Mouse (Mus musculus): ENCODE data around the gene Pard3b.

The Pard3b gene

GRCm38 (mm10) chr1:62278586-62278985, 640.0 kb downstream of the Pard3b start:
- DNase-seq = no peak

GRCm38 (mm10) chr1:62280586-62280985, 642.0 kb downstream of the Pard3b start:
- no peak for DNase-seq

GRCm38 (mm10) chr1:62282835-62283234, 644.2 kb downstream of the Pard3b start:
- no peak for DNase-seq

DNA sequence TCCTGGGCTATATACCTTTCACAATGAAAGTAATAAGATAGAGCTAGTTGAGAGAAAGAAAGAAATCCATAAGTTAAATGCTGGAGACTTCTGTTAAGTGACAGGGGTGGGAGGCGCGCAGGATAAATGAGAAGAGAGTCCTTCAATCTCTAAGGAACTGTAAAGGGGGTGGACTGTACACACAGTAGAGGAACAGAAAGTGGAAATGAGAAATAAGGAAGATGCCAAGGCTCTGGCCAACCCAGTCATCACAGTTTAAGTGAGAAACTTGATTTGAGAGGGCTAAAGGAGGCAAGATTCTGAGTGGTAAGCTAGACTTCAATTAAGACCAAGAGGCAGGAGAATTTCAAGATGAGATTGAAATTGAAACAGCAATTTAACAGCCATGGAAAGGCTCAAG, 645.0 kb downstream of the Pard3b start:
- no peak for DNase-seq

- DNase-seq = no peak
These were observed 670.8 kb downstream of the Pard3b start for GRCm38 (mm10) chr1:62309376-62309775.

DNA sequence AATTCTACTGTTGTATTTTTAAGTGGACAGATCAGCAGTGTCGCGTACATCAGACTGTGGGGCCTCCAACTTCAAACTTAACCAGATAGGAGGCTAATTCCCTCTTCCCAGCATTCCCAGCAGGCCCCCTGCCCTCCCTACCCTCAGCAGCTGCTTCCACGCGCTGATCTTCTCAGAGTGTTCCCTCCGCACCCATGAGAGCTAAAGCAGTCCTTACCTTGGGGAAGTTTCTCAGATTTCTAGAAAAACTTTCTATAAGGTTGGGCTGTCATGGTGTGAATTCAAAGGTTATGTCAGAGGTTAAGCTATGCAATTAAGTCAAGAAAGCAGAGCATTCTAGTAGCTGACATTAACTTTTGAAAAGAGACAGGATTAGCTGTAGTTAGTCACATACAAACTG, 686.6 kb downstream of the Pard3b start:
- no peak for DNase-seq

DNA sequence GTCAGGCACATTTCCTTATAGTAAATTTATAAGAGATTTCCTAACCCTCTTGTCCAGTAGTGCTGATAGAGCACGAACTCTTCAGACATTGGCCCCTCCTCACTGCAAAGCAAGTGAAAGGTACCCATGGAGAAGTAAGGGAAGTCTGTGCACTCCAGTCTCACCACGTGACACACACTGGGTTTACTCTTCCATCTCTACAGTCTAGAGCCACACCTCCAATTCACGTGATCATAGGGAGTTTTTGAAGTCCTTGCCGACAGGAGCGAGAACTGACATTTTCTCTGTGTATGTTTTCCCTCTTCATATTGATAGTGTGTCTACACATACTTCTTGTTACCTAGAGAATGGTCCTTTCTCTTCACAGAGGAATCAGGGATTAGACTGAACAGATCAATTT, 689.1 kb downstream of the Pard3b start:
- DNase-seq = no peak

DNA sequence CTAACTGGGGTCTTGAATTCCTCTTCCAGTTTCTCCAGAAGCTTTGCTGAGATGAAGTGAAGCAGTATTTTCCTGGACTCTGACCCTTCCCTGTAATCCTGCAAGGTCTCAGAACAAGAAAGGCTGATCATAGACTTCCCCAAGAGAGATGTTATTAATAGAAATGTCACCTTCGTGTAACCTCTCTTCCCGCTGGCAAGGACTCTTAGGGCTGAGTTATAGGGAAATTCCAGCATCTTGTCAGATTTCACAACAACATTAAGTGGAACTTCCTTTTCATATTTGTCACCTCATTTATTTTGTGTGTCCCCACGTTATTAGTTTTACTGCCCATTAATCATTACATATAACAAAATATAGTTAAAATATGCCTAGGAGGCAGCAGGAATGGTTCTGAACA, 690.2 kb downstream of the Pard3b start:
- DNase-seq = no peak

DNA sequence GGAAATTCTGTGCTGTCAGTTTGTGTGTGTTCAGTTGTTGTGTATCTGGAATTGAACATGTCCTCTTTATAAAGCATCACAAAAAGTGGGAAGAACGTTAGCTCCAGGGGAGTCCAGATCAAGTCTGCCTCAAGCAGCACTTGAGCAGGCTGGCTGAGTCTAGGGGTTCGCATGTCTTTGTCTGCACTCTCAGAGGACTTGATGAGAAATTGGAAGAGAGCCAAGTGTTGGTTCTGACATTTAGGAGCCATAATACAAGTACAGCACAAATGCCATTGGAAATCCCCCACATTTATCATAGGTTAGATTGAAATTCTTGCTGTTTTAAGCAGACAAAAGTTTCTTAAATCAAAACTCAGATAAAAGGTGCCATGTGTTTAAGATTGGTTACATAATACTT, 694.4 kb downstream of the Pard3b start:
- no peak for DNase-seq

GRCm38 (mm10) chr1:62334196-62334595, 695.6 kb downstream of the Pard3b start:
- DNase-seq = no peak

- DNase-seq = no peak
These were observed 701.6 kb downstream of the Pard3b start for GRCm38 (mm10) chr1:62340261-62340660.

GRCm38 (mm10) chr1:62344286-62344685, 705.7 kb downstream of the Pard3b start:
- DNase-seq = no peak

DNA sequence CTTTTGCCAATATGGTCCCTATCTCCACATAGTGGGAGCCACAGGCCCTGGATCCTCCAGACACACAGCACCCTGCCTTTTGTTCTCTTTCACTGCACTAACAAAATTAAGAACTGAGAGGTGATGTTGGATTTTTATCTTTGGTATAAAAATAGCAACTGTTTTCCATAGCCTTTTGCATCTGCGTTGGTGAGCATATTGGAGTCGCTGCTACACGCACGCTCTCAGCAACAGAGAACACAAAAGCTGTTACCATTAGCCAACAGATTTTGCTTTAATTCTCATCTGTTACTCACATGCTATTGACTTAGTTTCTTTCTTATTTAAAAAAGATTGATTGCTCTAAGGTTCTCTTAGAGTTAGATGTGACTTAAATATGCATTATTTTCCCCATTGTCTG, 709.7 kb downstream of the Pard3b start:
- no peak for DNase-seq

DNA sequence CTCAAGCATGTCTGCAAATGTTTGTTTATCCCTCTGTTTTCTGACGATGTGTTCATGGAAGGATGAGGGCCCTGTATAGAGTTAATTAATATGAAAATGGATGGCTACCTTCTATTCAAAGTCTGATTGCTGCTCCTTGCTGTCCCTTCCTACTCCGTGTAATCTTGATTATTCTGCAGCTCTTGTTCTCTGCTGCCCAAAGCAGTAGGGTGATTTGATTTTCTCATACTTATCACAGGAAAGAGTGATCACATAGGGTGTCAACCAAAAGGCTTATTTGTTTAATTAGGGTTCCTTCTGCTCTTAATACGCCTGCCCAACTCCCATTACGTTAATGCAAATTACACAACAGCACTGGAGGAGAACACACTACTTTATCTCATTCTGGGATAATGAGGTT, 716.9 kb downstream of the Pard3b start:
- no peak for DNase-seq

DNA sequence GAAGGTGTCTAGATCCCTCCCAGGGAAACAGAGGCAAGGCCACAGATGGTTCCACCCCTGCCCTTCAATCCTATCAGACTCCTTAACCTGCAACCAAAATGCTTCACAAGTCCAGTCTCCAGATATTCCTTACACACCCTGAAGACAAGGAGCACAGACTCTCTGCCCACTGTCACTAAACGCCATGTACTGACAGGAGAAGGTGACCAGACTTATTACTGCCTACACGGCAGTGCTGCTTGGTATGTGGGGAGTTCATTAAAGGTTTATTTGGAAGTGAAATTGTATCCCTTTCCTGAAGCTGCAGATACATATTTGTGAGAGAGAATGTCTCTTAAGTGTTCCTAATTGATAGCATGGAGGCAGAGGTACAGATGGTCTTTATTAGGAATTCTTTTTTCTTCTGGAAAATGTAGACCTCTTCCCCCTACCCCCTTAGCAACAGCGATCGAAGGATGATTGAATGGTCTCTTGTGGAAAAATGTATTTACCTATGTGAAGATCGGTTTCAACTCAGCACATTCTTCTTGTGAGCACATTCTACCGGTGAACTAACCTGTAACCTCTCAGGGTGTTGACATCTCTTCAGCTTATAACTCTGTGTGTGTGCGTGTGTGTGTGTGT, 735.9 kb downstream of the Pard3b start:
- DNase-seq = no peak

GRCm38 (mm10) chr1:62378335-62378734, 739.7 kb downstream of the Pard3b start:
- DNase-seq = peak; percentile 15

DNA sequence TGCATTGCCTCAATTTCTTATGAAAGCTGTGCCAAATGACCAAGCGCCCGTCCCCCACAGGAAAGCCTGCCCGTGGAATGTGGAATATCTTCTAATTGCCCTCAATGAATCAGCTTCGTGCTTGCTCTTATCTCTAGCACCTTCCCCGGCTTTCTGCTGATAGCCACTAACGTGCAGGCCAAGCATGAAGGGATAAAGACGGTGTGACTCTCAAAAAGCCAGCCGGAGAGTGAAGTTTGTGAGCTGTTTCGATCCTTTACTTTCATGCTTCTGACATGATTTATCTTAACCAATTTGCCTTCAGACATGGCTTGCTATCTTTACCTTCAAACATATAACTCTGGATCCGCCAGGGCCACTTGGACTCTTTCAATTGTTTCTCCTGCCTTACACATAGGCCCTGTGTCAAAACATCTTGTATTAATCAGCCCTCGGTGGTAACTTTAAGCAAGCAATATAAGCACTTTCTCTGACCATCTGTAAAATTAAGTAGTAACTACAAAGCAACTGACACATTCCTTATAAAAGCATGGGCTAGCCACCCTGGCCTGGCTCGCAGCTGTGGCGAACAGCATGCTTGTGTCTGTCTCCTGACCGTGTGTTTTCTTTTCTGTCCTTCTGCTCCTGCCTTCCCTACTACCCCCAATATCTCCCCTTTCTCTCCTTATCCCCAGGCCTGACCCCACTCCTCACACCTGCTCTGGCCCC, 744.3 kb downstream of the Pard3b start:
- no peak for DNase-seq

DNA sequence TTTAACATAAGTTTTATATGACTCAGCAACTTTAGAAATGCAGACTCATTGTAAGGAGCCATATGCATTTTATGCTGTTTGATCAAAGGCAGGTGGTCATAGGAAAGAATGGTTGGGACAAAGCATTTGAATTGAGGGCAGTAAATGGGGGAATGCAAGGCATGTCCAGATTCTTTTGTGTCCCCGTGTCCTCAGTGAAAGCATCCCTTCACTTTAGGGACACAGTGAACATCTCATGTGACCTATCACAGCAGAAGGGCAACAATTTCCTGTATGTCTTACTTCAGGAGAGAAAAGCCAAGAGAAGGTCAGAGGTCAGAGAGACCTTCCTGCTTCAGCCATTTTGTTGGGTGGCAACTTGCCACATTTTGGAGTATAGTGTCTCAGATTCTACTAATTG, 745.6 kb downstream of the Pard3b start:
- DNase-seq = no peak

- DNase-seq = no peak
These were observed 749.4 kb downstream of the Pard3b start for GRCm38 (mm10) chr1:62388013-62388412.

GRCm38 (mm10) chr1:62392863-62393262, 754.2 kb downstream of the Pard3b start:
- no peak for DNase-seq

- no peak for DNase-seq
These were observed 755.9 kb downstream of the Pard3b start for GRCm38 (mm10) chr1:62394555-62394954.

DNA sequence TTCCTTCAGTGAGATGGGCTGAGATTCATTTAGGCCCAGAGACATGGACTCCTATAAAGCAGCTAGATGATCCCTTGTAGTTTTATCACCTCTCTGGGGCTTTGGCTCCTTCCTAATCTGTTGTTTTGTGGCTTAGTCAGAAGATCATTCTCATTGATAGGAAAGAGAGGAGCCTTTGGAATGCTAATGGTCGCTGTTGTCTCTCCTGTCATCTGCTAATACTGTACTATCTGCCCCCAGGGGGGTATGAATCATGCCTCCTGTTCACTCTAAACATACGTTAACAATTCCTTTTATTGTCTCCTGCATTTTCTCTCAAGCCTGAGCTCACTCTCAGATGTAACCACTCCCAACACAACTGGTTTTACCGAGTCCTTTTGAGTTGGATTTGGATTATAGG, 759.6 kb downstream of the Pard3b start:
- DNase-seq = no peak

GRCm38 (mm10) chr1:62398738-62399137, 760.1 kb downstream of the Pard3b start:
- DNase-seq = no peak

DNA sequence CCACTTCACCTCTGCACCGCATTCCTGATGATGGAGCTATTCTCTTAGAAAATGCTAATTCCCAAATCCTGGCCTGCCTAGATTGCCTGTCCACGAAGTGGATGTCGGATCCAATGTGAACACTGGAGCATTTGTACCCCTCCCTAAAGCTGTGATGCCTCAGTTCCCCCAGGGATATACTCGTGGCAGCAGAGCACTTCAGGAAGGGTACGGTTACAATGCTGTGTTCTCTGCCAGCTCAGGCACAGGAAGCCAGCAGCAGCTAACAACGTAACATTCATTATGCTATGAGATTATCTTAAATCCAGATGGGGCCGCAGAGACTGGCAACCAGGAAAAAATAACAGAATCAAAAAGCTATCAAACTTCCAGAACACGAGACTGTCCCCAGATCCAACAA, 766.4 kb downstream of the Pard3b start:
- DNase-seq = no peak

DNA sequence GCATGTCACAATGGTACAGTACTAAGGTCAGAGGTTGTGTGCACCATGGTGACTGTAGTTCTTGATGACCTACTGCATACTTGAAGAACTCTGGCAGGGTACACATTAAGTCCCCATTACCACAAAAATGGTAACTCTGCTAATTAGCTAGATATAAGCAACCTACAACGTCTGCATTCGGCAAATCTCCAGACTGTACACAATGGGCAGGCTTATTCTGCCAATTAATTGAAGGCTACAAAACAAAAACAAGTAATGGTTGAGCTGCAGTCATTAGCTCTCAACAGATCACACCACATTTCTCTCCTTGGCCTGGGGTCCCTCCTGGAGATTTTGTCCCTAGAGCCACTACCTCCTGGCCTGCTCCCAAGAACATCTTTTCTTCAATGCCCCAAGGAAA, 772.7 kb downstream of the Pard3b start:
- DNase-seq = no peak
